Mouse (Mus musculus): ENCODE data around the gene Frmd8. TPM values are rescaled to one million over a fixed set of nuclear protein-coding genes. Genes with fewer than 3 reads are reported as not detected.
"Not testable (repeated sequence)": the region's sequence is repeated elsewhere in the genome, so short reads cannot be mapped to it uniquely, and the experiment has no call there.

Frmd8 gene
- polyA plus RNA-seq, 1 experiment: 18.1 TPM

- TF ChIP-seq CTCF (IDR thresholded peaks at IDR 0.05; ENCODE audit: control insufficient read depth, insufficient read depth, low read length) (no peak), POLR2A (IDR thresholded peaks at IDR 0.05; ENCODE audit: borderline replicate concordance, control insufficient read depth, low read depth, low read length) (no peak)
- 96% methylated on average over 7 of the region's 7 CpGs for WGBS
- H3K27ac ChIP-seq (ENCODE audit: control insufficient read depth, insufficient read depth, low read depth, low read length, poor library complexity): no peak overlapping the region
- no peaks in the 10 kb centered on the region; the same call in 1 of the 2 replicates for H3K4me1 ChIP-seq (ENCODE audit: control insufficient read depth, insufficient read depth, low read length)
- no peak overlapping the region for H3K4me3 ChIP-seq (replicated peaks; ENCODE audit: control insufficient read depth, low read depth, low read length)
These were observed 17.2 kb upstream of the Frmd8 start for GRCm38 (mm10) chr19:5892262-5892661.

GRCm38 (mm10) chr19:5891521-5892258, 16.6 kb upstream of the Frmd8 start:
- H3K4me1 ChIP-seq (ENCODE audit: control insufficient read depth, insufficient read depth, low read length): no peaks in the 10 kb centered on the region; the same call in 1 of the 2 replicates
- no peak for TF ChIP-seq POLR2A (IDR thresholded peaks at IDR 0.05; ENCODE audit: borderline replicate concordance, control insufficient read depth, low read depth, low read length)
- no peak for TF ChIP-seq CTCF (IDR thresholded peaks at IDR 0.05; ENCODE audit: control insufficient read depth, insufficient read depth, low read length)
- H3K27ac ChIP-seq (ENCODE audit: control insufficient read depth, insufficient read depth, low read depth, low read length, poor library complexity): no peak overlapping the region
- 92% methylated on average over 12 of the region's 12 CpGs for WGBS
- no peak overlapping the region for H3K4me3 ChIP-seq (replicated peaks; ENCODE audit: control insufficient read depth, low read depth, low read length)

GRCm38 (mm10) chr19:5889211-5889610, 14.1 kb upstream of the Frmd8 start:
- Histone ChIP-seq H3K27ac (ENCODE audit: control insufficient read depth, insufficient read depth, low read depth, low read length, poor library complexity) (no peak overlapping the region), H3K4me3 (replicated peaks; ENCODE audit: control insufficient read depth, low read depth, low read length) (no peak overlapping the region), H3K4me1 (ENCODE audit: control insufficient read depth, insufficient read depth, low read length) (no peaks in the 10 kb centered on the region; the same call in 1 of the 2 replicates)
- WGBS: 86% methylated on average over 4 of the region's 4 CpGs
- TF ChIP-seq CTCF (IDR thresholded peaks at IDR 0.05; ENCODE audit: control insufficient read depth, insufficient read depth, low read length) (no peak), POLR2A (IDR thresholded peaks at IDR 0.05; ENCODE audit: borderline replicate concordance, control insufficient read depth, low read depth, low read length) (no peak)

- Histone ChIP-seq H3K4me3 (replicated peaks; ENCODE audit: control insufficient read depth, low read depth, low read length) (no peak overlapping the region), H3K4me1 (ENCODE audit: control insufficient read depth, insufficient read depth, low read length) (no peaks in the 10 kb centered on the region; the same call in 1 of the 2 replicates), H3K27ac (ENCODE audit: control insufficient read depth, insufficient read depth, low read depth, low read length, poor library complexity) (peak overlapping the region; percentile 31; the same call in 1 of the 2 replicates)
- WGBS: 27% methylated on average over 3 of the region's 3 CpGs
- TF ChIP-seq CTCF (IDR thresholded peaks at IDR 0.05; ENCODE audit: control insufficient read depth, insufficient read depth, low read length) (no peak), POLR2A (IDR thresholded peaks at IDR 0.05; ENCODE audit: borderline replicate concordance, control insufficient read depth, low read depth, low read length) (no peak)
These were observed 12.3 kb upstream of the Frmd8 start for GRCm38 (mm10) chr19:5887234-5887815.

GRCm38 (mm10) chr19:5885838-5886237, 10.8 kb upstream of the Frmd8 start:
- no peak overlapping the region for H3K4me3 ChIP-seq (replicated peaks; ENCODE audit: control insufficient read depth, low read depth, low read length)
- H3K4me1 ChIP-seq (ENCODE audit: control insufficient read depth, insufficient read depth, low read length): no peaks in the 10 kb centered on the region; the same call in 1 of the 2 replicates
- no peak overlapping the region for H3K27ac ChIP-seq (ENCODE audit: control insufficient read depth, insufficient read depth, low read depth, low read length, poor library complexity)
- TF ChIP-seq CTCF (IDR thresholded peaks at IDR 0.05; ENCODE audit: control insufficient read depth, insufficient read depth, low read length): peak; percentile 22; the same call in 1 of the 2 replicates
- no peak for TF ChIP-seq POLR2A (IDR thresholded peaks at IDR 0.05; ENCODE audit: borderline replicate concordance, control insufficient read depth, low read depth, low read length)
- WGBS: 68% methylated on average over 4 of the region's 4 CpGs

- 61% methylated on average over 1 of the region's 1 CpGs for WGBS
- H3K27ac ChIP-seq (ENCODE audit: control insufficient read depth, insufficient read depth, low read depth, low read length, poor library complexity): no peak overlapping the region
- no peak overlapping the region for H3K4me3 ChIP-seq (replicated peaks; ENCODE audit: control insufficient read depth, low read depth, low read length)
- TF ChIP-seq POLR2A (IDR thresholded peaks at IDR 0.05; ENCODE audit: borderline replicate concordance, control insufficient read depth, low read depth, low read length) (no peak), CTCF (IDR thresholded peaks at IDR 0.05; ENCODE audit: control insufficient read depth, insufficient read depth, low read length) (no peak)
- no peaks in the 10 kb centered on the region; the same call in 1 of the 2 replicates for H3K4me1 ChIP-seq (ENCODE audit: control insufficient read depth, insufficient read depth, low read length)
These were observed 8.9 kb upstream of the Frmd8 start for GRCm38 (mm10) chr19:5883935-5884334.

GRCm38 (mm10) chr19:5882079-5882478, 7.0 kb upstream of the Frmd8 start:
- not testable (repeated sequence) for H3K4me1 ChIP-seq (ENCODE audit: control insufficient read depth, insufficient read depth, low read length); H3K4me3 ChIP-seq (replicated peaks; ENCODE audit: control insufficient read depth, low read depth, low read length)
- WGBS: 19% methylated on average over 5 of the region's 5 CpGs
- peak overlapping the region; percentile 56 for H3K27ac ChIP-seq (ENCODE audit: control insufficient read depth, insufficient read depth, low read depth, low read length, poor library complexity)

- WGBS: 85% methylated on average over 6 of the region's 6 CpGs
These were observed 6.1 kb upstream of the Frmd8 start for GRCm38 (mm10) chr19:5881155-5881554.

More at GRCm38 (mm10) chr19:5881155-5881554, 6.1 kb upstream of the Frmd8 start:
- Histone ChIP-seq H3K4me3 (replicated peaks; ENCODE audit: control insufficient read depth, low read depth, low read length) (no peak overlapping the region), H3K27ac (ENCODE audit: control insufficient read depth, insufficient read depth, low read depth, low read length, poor library complexity) (no peak overlapping the region), H3K4me1 (ENCODE audit: control insufficient read depth, insufficient read depth, low read length) (no peaks in the 10 kb centered on the region; the same call in 1 of the 2 replicates)
- TF ChIP-seq POLR2A (IDR thresholded peaks at IDR 0.05; ENCODE audit: borderline replicate concordance, control insufficient read depth, low read depth, low read length): no peak
- no peak for TF ChIP-seq CTCF (IDR thresholded peaks at IDR 0.05; ENCODE audit: control insufficient read depth, insufficient read depth, low read length)
